Mouse (Mus musculus): Measurements from ENCODE around the gene Lair1. TPM values are rescaled to one million over a fixed set of nuclear protein-coding genes. Genes with fewer than 3 reads are reported as not detected.
"Not testable (repeated sequence)": the region's sequence is repeated elsewhere in the genome, so short reads cannot be mapped to it uniquely, and the experiment has no call there.

The Lair1 gene
- total RNA-seq (2017): 201 to 374 TPM (median 334 TPM) in 3 replicates

DNA sequence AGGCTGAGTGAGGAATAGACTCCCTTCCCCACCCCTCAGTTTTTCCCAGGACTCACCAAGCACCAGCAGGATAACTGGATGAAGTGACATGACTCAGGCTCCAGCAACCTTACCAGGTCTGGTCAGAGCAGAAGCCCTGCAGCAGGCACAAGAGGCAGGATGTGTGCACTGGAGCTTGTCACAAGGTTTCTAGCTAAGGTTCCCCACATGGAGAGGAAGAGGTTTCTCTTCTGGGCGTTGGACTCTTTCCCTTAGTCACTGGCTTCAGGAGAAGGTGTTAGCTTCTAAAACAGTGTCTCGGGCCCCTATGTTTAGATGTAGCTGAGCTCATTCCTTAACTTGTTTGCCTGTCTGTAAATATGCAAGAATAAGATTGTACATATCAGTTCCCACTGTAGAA is at the start of gene Lair1:
Lair1 (minus strand) TSS at position 192 of the 400 bp plus-strand sequence.
- peak; percentile 89 for ATAC-seq (replicated peaks; ENCODE audit: insufficient number of reproducible peaks, low FRiP score, low TSS enrichment, poor library complexity, severe bottlenecking)

DNA sequence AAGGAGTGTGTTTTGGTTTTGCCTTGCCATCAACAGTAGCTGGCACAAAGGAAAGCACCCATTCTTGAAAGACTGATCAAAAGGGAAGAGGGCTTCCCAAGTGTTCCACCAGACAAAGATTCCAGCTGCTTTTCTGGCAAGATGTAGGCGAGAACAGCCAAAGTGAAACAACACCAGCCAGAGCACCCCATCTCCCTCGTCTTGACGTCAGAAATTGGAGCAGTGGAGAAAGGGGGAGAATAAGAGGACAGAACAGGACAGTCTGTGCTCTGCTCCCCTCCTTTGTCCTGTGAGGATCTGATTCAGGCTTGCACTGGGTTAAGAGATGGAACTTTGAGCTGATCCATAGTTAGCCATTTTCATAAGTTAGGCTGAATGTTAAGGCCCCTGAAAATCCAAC is 48.8 kb upstream of the Lair1 start:
- no peak for ATAC-seq (replicated peaks; ENCODE audit: insufficient number of reproducible peaks, low FRiP score, low TSS enrichment, poor library complexity, severe bottlenecking)

DNA sequence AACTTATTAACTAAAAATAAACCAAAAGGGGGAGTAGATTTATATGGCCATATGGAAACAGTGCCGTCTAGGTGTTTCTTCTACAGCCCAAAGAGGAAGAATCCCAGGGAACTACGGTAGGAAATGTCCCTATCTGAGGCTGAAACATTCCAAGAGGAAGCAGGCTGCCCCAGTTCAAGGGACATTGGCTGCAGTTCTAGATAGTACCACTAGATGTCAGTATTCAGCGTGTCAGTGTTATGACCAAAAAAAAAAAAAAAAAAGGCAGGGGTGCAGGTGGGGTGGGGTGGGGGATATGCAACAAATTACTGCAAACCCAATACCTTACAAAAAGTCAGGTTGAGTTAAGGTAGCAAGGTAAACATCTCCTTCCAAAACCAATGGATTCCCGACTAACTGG is 40.4 kb upstream of the Lair1 start:
- ATAC-seq (replicated peaks; ENCODE audit: insufficient number of reproducible peaks, low FRiP score, low TSS enrichment, poor library complexity, severe bottlenecking): peak; percentile 63; the same call in 1 of the 2 replicates

DNA sequence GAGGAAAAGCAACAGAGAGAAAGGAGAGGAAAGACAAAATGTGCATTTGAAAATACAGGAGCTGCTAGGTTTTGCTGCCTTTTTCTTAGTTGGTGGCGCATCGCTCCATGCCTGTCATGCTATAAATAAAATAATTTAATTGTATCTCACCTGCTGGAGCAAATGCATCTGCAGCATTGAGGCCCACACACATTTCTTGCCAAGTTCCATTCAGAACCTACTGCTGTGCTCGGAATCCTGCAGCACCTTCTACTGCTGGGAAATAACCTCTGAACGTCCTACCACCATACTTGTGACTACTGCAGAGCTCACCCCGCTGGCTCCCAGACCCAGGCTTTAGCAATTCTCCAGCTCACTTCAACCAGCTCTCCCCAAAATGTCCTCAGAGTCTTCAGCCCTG is 38.1 kb upstream of the Lair1 start:
- no peak for ATAC-seq (replicated peaks; ENCODE audit: insufficient number of reproducible peaks, low FRiP score, low TSS enrichment, poor library complexity, severe bottlenecking)

DNA sequence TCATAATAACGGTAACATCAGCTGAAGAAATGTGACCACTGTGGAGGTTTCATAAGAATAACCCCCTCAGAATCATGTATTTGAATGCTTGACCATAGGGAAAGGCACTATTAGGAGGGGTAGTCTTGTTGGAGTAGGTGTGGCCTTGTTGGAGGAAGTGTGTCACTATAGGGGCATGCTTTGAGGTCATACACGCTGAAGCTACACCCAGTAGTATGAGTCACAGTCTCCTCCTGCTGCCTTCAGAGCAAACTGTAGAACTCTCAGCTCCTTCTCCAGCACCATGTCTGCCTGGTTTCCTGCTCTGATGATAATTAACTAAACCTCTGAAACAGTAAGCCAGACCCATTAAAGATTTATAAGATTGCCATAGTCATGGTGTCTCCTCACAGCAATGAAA is 35.8 kb upstream of the Lair1 start:
- peak; percentile 81 for ATAC-seq (replicated peaks; ENCODE audit: insufficient number of reproducible peaks, low FRiP score, low TSS enrichment, poor library complexity, severe bottlenecking)

DNA sequence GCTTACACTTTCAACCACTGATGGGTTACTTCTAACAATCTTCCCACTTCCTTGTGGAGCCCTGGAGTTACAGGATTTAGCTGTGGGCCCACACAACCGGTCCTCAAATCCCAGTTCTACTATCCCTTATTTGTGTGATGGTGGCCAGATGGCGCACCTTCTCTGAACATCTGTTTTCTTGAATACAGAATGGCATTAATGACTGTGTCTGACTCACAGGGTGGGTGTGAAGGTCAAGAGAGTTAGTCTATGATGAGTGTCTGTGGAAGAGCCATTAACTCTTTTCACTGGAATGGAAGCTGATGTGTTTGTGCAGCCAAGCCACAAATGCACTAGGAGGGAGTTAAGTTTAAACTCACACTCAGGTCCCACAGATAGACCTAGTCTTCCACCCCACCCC is 35.3 kb upstream of the Lair1 start:
- ATAC-seq (replicated peaks; ENCODE audit: insufficient number of reproducible peaks, low FRiP score, low TSS enrichment, poor library complexity, severe bottlenecking): no peak

DNA sequence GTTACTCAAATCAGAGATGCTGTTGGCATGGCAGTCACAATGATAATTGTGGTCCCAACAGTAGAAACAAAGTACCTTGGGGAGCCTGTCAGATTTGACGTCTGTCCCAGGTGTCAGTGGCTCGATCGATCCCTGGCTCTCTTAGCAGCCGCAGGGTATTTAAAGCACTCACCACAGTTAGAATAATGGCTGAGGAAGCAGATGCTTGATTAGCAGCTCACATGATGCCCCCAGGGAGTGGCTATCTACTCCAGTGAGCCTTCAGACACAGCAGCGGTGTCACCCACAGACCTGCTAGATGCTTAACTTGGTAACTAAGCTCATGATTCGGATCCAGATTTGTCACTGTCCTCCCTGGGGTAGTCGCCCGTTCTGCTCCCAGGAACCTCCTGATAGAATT is 28.2 kb upstream of the Lair1 start:
- no peak for ATAC-seq (replicated peaks; ENCODE audit: insufficient number of reproducible peaks, low FRiP score, low TSS enrichment, poor library complexity, severe bottlenecking)

DNA sequence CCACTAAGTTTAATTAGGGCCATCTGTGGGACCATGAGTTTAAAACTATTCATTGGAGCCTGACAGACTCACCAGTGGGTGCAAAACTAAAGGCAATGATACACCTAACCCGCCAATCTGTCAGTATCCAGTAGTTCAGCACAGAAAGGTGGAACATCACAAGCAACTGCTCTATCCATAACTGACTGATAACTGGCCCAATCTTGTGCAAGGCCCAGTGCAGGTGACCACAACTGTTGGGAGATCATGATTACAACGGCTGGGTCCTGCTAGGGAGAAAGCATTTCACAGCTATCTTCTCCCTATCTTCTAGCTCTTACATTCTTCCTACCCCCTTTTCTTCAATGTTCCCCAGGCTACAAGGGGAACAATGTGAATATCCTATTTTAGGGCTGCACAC is 25.7 kb upstream of the Lair1 start:
- no peak for ATAC-seq (replicated peaks; ENCODE audit: insufficient number of reproducible peaks, low FRiP score, low TSS enrichment, poor library complexity, severe bottlenecking)

DNA sequence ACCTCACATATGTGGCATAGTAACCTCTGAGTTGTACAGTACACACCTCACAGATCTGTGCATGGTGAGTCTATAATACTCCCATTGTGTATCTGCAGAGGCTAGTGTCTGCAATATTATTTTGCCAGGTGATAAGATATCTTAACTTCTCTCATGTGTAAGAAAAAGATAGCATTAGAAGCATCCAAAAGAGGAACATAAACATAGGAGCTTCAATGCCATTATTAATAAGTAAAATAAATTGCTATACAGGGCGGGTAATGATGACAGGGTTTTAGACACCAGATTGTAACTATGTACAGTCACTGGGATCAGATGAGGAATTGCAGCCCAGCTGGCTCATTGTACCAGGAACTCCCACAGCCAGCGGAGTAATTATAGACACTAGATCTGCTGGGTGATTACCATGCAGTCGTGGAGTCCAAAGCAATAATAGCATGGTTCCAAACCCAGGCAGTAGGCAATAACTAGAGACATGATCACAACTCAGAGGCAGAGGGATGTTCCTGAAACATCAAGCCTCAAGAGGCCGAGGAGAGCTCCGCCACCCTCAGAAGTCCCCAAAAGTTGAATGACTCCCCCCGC is 25.0 kb upstream of the Lair1 start:
- ATAC-seq (replicated peaks; ENCODE audit: insufficient number of reproducible peaks, low FRiP score, low TSS enrichment, poor library complexity, severe bottlenecking): no peak

DNA sequence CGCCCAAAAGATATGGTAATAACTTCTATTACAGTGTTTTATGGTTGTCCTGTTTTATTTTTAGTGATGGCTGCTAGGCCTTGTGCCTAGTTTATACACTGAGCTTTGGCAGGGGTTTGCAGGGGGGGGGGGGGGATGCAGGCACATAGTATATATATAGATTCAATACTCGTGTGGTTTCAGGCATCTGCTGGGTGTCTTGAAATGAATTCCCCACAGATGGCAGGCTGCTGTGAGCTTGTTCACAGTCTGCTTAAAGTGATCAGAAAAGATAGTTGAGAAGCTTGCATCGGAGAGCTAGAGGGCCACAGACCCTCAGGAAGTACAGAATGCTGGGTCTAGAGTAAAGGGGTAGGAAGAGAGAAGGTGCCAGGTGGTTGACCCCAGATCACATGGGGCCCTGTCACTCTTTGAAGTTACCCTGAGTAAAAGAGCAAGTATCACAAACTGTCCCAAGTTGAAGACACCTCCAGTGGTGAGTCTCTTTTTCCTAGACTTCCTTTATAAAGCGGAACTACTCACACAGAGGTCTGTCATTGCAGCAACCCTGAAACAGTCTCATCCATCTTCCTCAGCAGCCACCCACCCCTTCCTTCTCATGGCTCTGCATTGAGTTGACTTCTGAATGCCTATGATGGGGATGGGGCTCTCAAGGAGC is 24.4 kb upstream of the Lair1 start:
- peak; percentile 78 for ATAC-seq (replicated peaks; ENCODE audit: insufficient number of reproducible peaks, low FRiP score, low TSS enrichment, poor library complexity, severe bottlenecking)

DNA sequence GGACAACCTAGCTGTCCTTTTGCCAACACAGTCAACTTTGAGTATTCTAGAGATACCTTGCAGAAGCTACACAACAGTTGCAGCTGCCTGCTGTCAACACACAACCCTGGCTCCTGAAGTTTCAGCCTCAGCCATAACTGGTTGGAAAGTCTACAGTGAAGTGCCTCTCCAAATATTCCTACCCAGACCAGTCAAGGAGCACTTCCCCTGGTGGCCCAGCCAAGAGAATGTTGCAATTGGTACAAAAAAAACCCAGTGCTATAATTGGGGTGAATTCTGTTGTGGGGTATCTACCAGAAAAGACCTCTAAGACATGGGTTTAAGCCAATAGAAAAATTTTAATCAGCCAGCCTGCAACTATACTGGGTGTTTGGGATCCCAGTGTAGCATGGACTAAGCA is 22.6 kb upstream of the Lair1 start:
- ATAC-seq (replicated peaks; ENCODE audit: insufficient number of reproducible peaks, low FRiP score, low TSS enrichment, poor library complexity, severe bottlenecking): no peak

DNA sequence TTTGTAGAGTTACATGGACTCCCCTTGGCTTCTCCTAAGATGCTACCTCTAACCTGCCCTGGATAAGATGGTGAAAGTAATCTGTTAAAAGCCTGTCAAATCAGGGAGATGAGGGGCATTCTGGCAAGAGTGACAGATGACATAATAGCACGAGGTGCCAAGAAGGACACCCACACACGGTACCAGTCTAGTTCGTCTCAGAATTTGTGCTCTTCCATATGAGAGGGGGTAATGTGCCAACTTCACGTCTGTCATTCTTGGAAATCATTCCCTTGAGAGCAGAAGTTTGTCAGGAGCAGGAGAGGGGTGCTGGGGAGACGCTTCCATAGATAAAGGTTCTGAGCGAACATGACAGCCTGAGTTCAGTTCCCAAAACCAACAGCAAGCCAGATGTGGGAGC is 21.2 kb upstream of the Lair1 start:
- no peak for ATAC-seq (replicated peaks; ENCODE audit: insufficient number of reproducible peaks, low FRiP score, low TSS enrichment, poor library complexity, severe bottlenecking)

DNA sequence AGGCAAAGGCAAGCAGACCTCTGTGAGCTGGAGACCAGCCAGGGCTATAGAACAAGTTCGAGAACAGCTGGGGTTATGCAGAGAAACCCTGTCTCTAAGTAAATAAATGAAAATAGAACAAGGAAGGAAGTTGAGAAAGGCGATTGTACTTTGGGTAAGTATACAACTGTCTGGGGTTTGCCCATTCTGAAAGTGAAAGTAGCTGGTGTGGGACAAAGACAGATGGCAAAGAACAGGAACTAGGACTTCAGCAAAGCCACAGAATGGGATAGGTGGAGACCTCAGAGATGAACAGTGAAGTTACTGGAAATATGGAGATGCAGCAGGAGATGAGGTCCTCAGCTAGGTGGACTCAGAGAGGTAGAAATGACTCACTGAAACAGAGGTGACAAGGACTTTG is 19.8 kb upstream of the Lair1 start:
- ATAC-seq (replicated peaks; ENCODE audit: insufficient number of reproducible peaks, low FRiP score, low TSS enrichment, poor library complexity, severe bottlenecking): peak; percentile 86

DNA sequence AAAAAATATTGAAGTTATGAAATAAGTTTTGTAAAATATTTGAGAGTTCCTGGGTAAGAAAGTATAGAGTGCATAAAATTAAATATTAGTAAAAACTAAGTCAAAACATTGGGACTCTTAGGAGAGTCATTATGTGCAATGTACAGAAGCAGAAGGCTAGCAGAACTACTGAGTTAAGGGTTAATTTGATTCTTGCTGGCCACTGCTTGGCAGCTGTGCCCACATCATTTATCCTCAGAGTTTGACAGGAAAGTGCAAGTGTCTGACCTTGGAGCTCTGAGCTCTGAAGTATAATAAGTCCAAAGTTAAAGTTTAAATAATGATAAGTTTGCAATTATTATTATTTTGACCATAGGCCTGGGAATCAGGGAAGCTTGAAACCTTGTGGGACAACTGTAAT is 18.7 kb upstream of the Lair1 start:
- no peak for ATAC-seq (replicated peaks; ENCODE audit: insufficient number of reproducible peaks, low FRiP score, low TSS enrichment, poor library complexity, severe bottlenecking)

DNA sequence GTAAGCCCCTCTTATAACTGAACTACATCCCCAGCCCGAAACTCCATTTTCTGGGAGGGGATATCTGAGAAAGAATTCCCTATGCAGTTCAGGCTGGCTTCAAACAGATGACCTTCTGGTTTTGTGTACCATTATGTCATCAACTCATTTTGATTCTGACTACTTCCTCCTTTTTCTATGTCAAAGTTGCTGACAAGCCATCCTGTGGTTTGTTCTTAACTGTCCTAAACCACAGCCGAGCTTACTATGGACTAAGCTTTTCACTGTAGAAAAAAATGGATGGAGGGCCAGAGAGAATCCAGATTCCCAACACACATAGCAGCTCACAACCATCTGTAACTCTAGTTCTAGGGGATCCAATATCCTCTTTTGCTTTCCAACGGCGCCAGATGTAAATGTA is 17.5 kb upstream of the Lair1 start:
- ATAC-seq (replicated peaks; ENCODE audit: insufficient number of reproducible peaks, low FRiP score, low TSS enrichment, poor library complexity, severe bottlenecking): peak; percentile 84

DNA sequence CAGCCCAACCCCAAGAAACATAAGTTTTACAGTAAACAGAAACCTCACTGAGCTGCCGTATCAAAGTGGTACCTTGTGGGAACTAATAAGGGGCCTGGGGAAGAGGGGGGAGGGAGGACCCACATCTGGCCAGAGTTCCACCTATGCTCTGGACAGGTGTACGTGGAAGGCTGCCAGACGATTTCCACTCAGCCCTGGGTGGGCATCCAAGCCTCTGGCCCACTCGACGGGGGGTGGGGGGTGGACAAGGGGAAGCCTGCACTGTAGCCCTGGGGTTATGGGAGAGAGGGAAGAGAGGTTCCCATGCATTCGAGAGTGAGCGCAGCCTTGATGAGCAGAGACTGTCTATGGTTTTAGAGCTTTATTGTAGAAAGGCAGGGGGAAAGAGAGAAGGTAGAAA is 16.5 kb upstream of the Lair1 start:
- ATAC-seq (replicated peaks; ENCODE audit: insufficient number of reproducible peaks, low FRiP score, low TSS enrichment, poor library complexity, severe bottlenecking): no peak

DNA sequence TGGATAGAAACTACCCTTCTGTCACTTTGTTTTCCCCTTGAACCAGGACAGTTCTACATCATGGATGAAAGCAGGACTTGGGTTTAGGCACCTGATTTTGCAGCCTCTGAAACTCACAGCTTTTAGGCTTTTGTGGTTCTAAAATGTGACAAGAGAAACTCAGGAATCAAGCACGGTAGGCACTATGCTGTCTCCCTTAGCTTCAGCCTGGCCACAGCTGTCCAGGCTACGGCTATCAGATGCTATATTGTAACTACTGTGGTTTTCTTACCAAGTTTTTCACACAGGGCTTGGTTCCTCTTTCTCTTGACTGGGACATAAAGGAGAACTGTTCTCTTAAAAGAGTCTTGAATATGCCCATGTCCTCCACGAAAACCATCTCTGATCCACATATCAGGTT is 10.1 kb upstream of the Lair1 start:
- ATAC-seq (replicated peaks; ENCODE audit: insufficient number of reproducible peaks, low FRiP score, low TSS enrichment, poor library complexity, severe bottlenecking): peak; percentile 88

DNA sequence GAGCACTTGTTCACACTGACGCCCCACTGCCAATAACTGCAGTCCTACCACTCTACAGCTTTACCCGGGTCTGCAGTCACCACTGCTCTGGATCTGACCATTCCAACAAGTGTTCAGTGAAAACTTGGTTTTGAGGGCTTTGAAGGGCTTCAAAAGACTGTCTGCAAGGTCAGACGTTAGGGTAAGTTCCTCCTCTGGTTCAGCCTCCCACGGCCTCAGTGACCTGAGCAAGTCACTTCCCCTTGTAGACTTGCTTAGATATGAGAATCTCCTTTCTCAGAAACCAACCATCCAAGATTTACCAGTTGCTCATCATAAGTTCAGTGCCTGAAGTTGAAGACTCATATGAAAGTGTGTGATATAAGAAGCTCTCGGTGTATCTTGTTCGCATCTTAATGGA is 8.1 kb upstream of the Lair1 start:
- ATAC-seq (replicated peaks; ENCODE audit: insufficient number of reproducible peaks, low FRiP score, low TSS enrichment, poor library complexity, severe bottlenecking): peak; percentile 72

DNA sequence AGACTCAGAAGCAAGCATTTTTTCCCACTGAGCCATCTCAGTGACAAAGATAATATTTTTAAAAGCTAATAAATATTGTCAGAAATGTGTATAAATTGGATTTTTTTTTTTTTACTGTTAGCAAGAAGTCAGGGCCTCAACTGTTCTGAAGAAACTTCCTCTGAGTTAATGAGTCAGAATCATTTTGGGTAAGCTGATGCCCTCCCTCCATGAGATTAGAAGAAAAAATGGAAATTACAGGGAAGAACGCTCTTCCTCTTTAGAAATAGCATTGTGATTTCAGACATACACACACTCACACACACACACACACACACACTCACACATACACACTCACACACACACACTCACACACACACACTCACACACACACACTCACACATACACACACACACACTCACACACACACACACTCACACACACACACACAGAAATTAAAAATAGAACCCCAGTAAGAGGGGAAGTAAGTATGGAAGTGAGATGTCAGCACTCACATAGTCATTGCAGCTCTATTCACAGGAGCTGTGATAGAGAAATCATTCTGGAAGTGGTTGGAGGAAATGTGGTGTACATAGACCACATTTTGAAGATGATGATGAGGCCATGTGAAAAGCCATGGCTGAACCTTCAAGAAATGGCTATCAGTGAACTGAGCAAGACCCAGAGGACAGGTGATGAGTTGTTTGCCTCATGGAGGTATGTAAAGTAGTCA is 866 bp upstream of the Lair1 start:
- ATAC-seq (replicated peaks; ENCODE audit: insufficient number of reproducible peaks, low FRiP score, low TSS enrichment, poor library complexity, severe bottlenecking): peak; percentile 86

DNA sequence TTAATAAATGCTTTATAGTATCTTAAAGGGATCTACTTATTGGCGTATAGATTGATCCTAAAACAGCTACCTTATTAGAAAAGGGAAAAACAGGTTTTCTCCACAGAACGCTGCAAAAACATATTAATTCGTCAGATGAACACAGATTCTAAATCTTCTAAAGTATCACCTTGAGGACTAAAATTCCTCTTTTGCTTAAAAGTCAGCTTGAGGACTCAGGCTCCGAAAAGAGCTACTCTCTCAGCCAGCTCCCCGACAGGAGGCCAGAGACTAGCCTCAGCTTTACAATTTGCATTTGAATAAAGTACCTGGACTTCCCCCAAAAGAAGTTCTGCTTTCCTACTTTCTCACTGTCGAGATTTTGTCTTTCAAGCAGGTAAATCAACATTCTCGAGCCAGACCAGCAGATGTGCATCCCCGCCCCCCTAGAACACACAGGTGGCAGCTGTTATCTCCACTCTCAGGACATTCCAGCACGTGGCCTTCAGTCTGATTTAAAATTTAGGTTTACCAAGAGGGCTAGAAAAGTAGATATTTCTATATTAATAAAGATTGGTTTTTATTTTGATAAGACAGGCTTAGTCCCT is 2.3 kb downstream of the Lair1 start:
- not testable (repeated sequence) for ATAC-seq (replicated peaks; ENCODE audit: insufficient number of reproducible peaks, low FRiP score, low TSS enrichment, poor library complexity, severe bottlenecking)
